Mouse (Mus musculus): ENCODE data around the gene Dnaja3.

GRCm38 (mm10) chr16:4634681-4635080 is 5.1 kb upstream of the Dnaja3 start:
- TF ChIP-seq CTCF (IDR thresholded peaks at IDR 0.05; ENCODE audit: borderline replicate concordance, insufficient read depth, low read depth, low read length) (no peak), POLR2A (IDR thresholded peaks at IDR 0.05; ENCODE audit: borderline replicate concordance, insufficient read depth, low read length) (no peak)

Measured in cerebellum, adult 2 months (tissue).